Mouse (Mus musculus) lung, postnatal 0 days (tissue): ENCODE measurements around the gene Gfap. TPM values are rescaled to one million over a fixed set of nuclear protein-coding genes. Genes with fewer than 3 reads are reported as not detected.

Source experiments
- ATAC-seq: fragments of 200-750 bp; cut with Nextera tagmentation; 2 replicates; pipeline ENCODE4 v1.8.0; 2017; ENCODE audit warnings: moderate library complexity
- DNase-seq: peaks from one replicate; pipeline ENCODE4 v3.0.0-alpha.2; 2016; ENCODE audit warnings: low spot score
- H3K27ac ChIP-seq: fragments of 300-500 bp; sonication (generic); 2 replicates; pipeline ENCODE4 v1.5.1; 2014; ENCODE audit warnings: antibody characterized with exemption, mild to moderate bottlenecking, low read length, mixed read lengths
- H3K27me3 ChIP-seq: fragments of 300-500 bp; sonication (generic); replicated peaks from 2 replicates; pipeline ENCODE4 v1.6.1; 2014; ENCODE audit warnings: low read length, mixed read lengths; ENCODE audit not compliant: insufficient read depth
- H3K36me3 ChIP-seq: fragments of 300-500 bp; sonication (generic); 2 replicates; pipeline ENCODE4 v1.6.1; 2014; ENCODE audit warnings: low read length, mixed read lengths; ENCODE audit not compliant: insufficient read depth
- H3K4me1 ChIP-seq: fragments of 300-500 bp; sonication (generic); 2 replicates; pipeline ENCODE4 v1.6.1; 2014; ENCODE audit warnings: antibody characterized with exemption, low read depth, low read length, mixed read lengths; ENCODE audit not compliant: insufficient read depth
- H3K4me2 ChIP-seq: fragments of 300-500 bp; sonication (generic); replicated peaks from 2 replicates; pipeline ENCODE4 v1.6.1; 2014; ENCODE audit warnings: low read depth, mild to moderate bottlenecking, low read length, moderate library complexity, mixed read lengths
- H3K4me3 ChIP-seq: fragments of 300-500 bp; sonication (generic); 2 replicates; pipeline ENCODE4 v1.5.1; 2014; ENCODE audit warnings: low read depth, low read length
- H3K9ac ChIP-seq: fragments of 300-500 bp; sonication (generic); replicated peaks from 2 replicates; pipeline ENCODE4 v1.6.1; 2014; ENCODE audit warnings: low read depth, mild to moderate bottlenecking
- H3K9me3 ChIP-seq: fragments of 300-500 bp; sonication (generic); 2 replicates; pipeline ENCODE4 v1.6.1; 2016; ENCODE audit warnings: low read length, mixed read lengths
- CTCF ChIP-seq: IDR thresholded peaks from 2 replicates; pipeline ENCODE4 v1.5.1; 2016; ENCODE audit warnings: antibody characterized with exemption, mild to moderate bottlenecking
- EP300 ChIP-seq: IDR thresholded peaks from 2 replicates; pipeline ENCODE4 v1.6.1; 2016; ENCODE audit warnings: antibody characterized with exemption, mild to moderate bottlenecking, control low read depth
- WGBS: fragments of 180-500 bp; shearing (Covaris S2); extraction: QIAGEN DNeasy Blood & Tissue Kit; methylation state at CpG from one replicate; pipeline ENCODE4 v1.1.7; 2014; 5-methylcytosine and 5-hydroxymethylcytosine counted together
- polyA plus RNA-seq: library from polyadenylated mRNA; unstranded; fragments of >200 nt; fragmentation: Nextera tagmentation; extraction: Ambion mirVana; gene quantifications from 2 replicates; pipeline ENCODE4 v1.2.1, GENCODE M21; 2015

Gfap gene
- polyA plus RNA-seq, 1 experiment from 2014 or later: 0.12 TPM

DNA sequence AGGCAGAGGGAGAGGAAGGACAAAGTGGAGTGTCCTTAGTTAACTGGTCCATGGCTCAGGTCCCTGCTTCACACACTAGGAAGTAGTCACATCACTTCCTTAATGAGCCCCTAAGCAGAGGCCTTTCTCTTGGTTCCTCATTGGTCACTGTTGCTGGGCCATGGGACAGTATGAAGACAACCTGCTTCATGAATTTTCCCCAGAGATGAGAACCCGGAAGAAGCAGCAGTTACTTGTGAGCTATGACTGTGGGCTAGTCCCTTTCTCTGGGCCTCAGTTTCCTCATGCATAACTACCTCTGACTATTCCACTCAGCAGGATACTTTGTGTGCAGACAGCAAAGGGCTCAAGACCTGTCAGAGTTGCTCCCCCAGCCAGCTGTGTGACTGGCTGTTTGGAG is 63.3 kb downstream of the Gfap start:
- TF ChIP-seq CTCF (no peak), EP300 (no peak)
- Histone ChIP-seq H3K27me3 (no peaks in the 10 kb centered on the region), H3K36me3 (peaks cover 12% of the 10 kb centered on the region; the same call in 1 of the 2 replicates), H3K4me2 (peak overlapping the region; percentile 12; the same call in 1 of the 2 replicates), H3K4me3 (no peak overlapping the region), H3K9me3 (no peaks in the 10 kb centered on the region), H3K4me1 (no peaks in the 10 kb centered on the region), H3K9ac (0 out of 2 replicates have a peak overlapping the region, but pooled peaks have one; percentile 5), H3K27ac (peak overlapping the region; percentile 38; the same call in 1 of the 2 replicates)
- WGBS: 88% methylated on average over 1 of the region's 1 CpGs
- ATAC-seq (no peak), DNase-seq (no peak)

Other genes with a start within 250 kb of the Gfap start
- gene Meioc, start 237.2 kb downstream of the Gfap start, polyA plus RNA-seq: 0.04 and 0.05 TPM in 2 replicates
- gene Ccdc43, start 203.1 kb downstream of the Gfap start, polyA plus RNA-seq: 20.4 and 22.8 TPM in 2 replicates
- 0.78 and 1.8 TPM in 2 replicates for gene Adam11, start 139.5 kb downstream of the Gfap start, polyA plus RNA-seq
- 35.9 and 37.0 TPM in 2 replicates for gene Gjc1, start 81.2 kb downstream of the Gfap start, polyA plus RNA-seq
- 111 and 138 TPM in 2 replicates for gene Higd1b, start 65.1 kb downstream of the Gfap start, polyA plus RNA-seq
- gene Eftud2, start 19.9 kb downstream of the Gfap start, polyA plus RNA-seq: 67.1 and 72.9 TPM in 2 replicates
- 3.9 and 4.4 TPM in 2 replicates for gene Ccdc103, start 19.7 kb downstream of the Gfap start, polyA plus RNA-seq
- not detected in 2 replicates for gene Fam187a, start 15.7 kb downstream of the Gfap start, polyA plus RNA-seq
- 0.33 and 0.36 TPM in 2 replicates for gene Kif18b, start 24.2 kb upstream of the Gfap start, polyA plus RNA-seq
- gene C1ql1, start 45.8 kb upstream of the Gfap start, polyA plus RNA-seq: 0.30 and 0.31 TPM in 2 replicates
- 50.5 and 52.1 TPM in 2 replicates for gene Nmt1, start 127.3 kb upstream of the Gfap start, polyA plus RNA-seq
- 43.5 and 51.1 TPM in 2 replicates for gene Dcakd, start 127.4 kb upstream of the Gfap start, polyA plus RNA-seq
- gene Plcd3, start 200.7 kb upstream of the Gfap start, polyA plus RNA-seq: 3.7 and 3.8 TPM in 2 replicates
- gene Acbd4, start 200.8 kb upstream of the Gfap start, polyA plus RNA-seq: 28.8 and 34.5 TPM in 2 replicates
- 6.5 TPM in 2 replicates for gene Hexim1, start 215.3 kb upstream of the Gfap start, polyA plus RNA-seq
- gene Hexim2, start 231.5 kb upstream of the Gfap start, polyA plus RNA-seq: 6.2 and 7.1 TPM in 2 replicates